Mouse (Mus musculus) cerebellum, adult 2 months (tissue): ENCODE measurements around the gene Pak4. TPM values are rescaled to one million over a fixed set of nuclear protein-coding genes. Genes with fewer than 3 reads are reported as not detected.

Source experiments
- DNase-seq, 2 experiments: peaks; one replicate each; pipeline ENCODE4 v3.0.0; 2021
- H3K27ac ChIP-seq: fragments of 200-500 bp; 2 replicates; pipeline ENCODE4 v1.5.1; 2012; ENCODE audit warnings: low read length, control low read depth, inconsistent platforms; ENCODE audit not compliant: insufficient read depth
- H3K27me3 ChIP-seq: fragments of 200-500 bp; 2 replicates; pipeline ENCODE4 v1.6.1; 2012; ENCODE audit warnings: inconsistent platforms, mild to moderate bottlenecking, low read length, moderate library complexity; ENCODE audit not compliant: control insufficient read depth, insufficient read depth
- H3K4me1 ChIP-seq: fragments of 200-500 bp; 2 replicates; pipeline ENCODE4 v1.6.1; 2011; ENCODE audit warnings: low read length; ENCODE audit not compliant: control insufficient read depth, insufficient read depth
- H3K4me3 ChIP-seq: fragments of 200-500 bp; replicated peaks from 2 replicates; pipeline ENCODE3; 2011; ENCODE audit warnings: mild to moderate bottlenecking, low read depth, low read length, control low read depth; ENCODE audit not compliant: insufficient read depth
- CTCF ChIP-seq: fragments of 200-500 bp; IDR thresholded peaks from 2 replicates; pipeline ENCODE4 v1.5.1; 2011; ENCODE audit warnings: low read depth, mild to moderate bottlenecking, control low read depth, low read length, moderate library complexity, borderline replicate concordance; ENCODE audit not compliant: insufficient read depth
- POLR2A ChIP-seq: fragments of 200-500 bp; IDR thresholded peaks from 2 replicates; pipeline ENCODE4 v1.6.1; 2011; ENCODE audit warnings: low read length, control low read depth, borderline replicate concordance; ENCODE audit not compliant: insufficient read depth
- WGBS: fragments of 180-500 bp; shearing (Covaris S2); methylation state at CpG from one replicate; pipeline ENCODE4 v1.1.7; 2018; 5-methylcytosine and 5-hydroxymethylcytosine counted together
- polyA plus RNA-seq: library from polyadenylated mRNA; depleted of rRNA; stranded (reverse); fragments of >200 nt; gene quantifications from 2 replicates; pipeline ENCODE4 v1.2.3, GENCODE M21; 2012

The Pak4 gene
- polyA plus RNA-seq, 1 experiment, result 8.5 TPM

DNA sequence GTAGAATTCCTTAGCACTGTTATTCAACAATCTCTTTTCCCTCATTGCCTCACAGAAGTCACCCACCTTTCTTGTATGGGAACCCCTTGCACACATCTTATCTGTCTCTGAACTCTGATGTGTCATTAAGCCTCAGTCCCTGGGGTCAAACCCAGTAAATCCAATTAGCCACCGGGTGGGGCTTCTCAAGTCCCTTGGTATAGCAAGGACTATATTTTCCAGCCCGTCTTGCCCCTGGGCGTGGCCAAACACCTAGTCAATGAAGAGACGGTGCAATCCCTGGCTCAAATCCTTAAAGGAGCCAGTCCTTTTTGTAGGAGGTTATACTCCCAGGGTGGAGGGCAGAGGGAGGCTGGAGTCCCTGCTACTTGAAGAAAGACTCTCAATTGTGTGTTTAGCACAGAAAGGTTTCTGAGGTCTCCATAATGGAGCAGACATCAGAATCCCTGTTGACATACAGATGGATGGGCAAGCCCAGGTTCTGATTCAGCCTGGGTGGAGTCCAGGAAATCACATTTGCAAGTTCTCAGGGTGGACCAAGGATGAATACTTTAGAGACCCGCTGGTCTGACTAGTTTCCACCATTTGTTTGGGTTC lies 41.9 kb downstream of the Pak4 start:
- H3K4me3 ChIP-seq, result no peak overlapping the region
- H3K27ac ChIP-seq, result no peak overlapping the region
- H3K4me1 ChIP-seq, result peaks cover 14% of the 10 kb centered on the region
- 40% methylated on average over 5 of the region's 5 CpGs for WGBS
- H3K27me3 ChIP-seq, result no peaks in the 10 kb centered on the region
- no peak for TF ChIP-seq CTCF
- no peak for TF ChIP-seq POLR2A
- no peak for DNase-seq

DNA sequence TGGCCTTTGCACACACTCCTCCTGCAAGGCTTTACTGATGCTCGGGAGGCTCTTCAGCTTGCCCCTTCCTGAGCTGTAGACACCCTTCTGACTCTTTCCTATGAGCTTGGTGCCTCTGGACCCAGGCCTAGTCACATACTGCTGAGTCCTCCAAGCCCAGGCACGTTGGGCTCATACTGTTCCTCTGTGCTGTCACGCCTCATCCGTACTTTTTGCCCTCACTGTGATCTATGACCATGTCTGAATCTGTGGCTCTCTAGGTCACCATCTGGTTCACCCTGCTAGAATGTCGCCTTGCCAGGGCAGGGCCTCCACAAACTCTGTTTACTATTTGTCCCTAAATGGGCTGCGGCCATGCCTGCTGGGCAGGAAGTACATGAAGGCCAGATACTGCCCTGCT lies 44.9 kb downstream of the Pak4 start:
- no peak for DNase-seq
- no peak for TF ChIP-seq CTCF
- no peak for TF ChIP-seq POLR2A
- no peak overlapping the region for H3K4me3 ChIP-seq
- 84% methylated on average over 6 of the region's 6 CpGs for WGBS
- no peaks in the 10 kb centered on the region for H3K27me3 ChIP-seq
- H3K4me1 ChIP-seq, result no peaks in the 10 kb centered on the region; the same call in 1 of the 2 replicates
- H3K27ac ChIP-seq, result no peak overlapping the region

DNA sequence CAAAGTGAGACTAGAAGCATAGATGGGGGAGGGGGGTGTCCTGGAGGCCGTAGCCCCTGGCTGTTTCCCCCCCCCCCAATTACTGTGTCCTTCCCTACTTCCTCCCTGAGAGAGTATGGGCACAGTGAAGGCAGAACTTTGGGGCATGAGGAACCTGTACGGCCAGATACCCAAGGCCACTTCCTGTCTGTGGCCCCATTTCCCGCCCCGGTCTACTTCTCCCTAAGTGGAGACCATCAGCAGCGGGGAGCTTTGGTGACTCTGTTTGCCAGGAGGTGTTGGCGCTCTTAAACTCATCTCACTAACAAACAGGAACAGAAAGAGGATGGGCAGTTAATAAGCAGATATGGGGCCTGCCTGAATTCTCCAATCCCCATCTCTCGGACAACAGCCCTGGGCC lies 50.4 kb downstream of the Pak4 start:
- H3K27me3 ChIP-seq, result peaks cover 9% of the 10 kb centered on the region; the same call in 1 of the 2 replicates
- TF ChIP-seq CTCF (no peak), POLR2A (no peak)
- H3K27ac ChIP-seq, result no peak overlapping the region
- 69% methylated on average over 7 of the region's 7 CpGs for WGBS
- no peak overlapping the region for H3K4me3 ChIP-seq
- no peak for DNase-seq
- H3K4me1 ChIP-seq, result peaks cover 3% of the 10 kb centered on the region; the same call in 1 of the 2 replicates

DNA sequence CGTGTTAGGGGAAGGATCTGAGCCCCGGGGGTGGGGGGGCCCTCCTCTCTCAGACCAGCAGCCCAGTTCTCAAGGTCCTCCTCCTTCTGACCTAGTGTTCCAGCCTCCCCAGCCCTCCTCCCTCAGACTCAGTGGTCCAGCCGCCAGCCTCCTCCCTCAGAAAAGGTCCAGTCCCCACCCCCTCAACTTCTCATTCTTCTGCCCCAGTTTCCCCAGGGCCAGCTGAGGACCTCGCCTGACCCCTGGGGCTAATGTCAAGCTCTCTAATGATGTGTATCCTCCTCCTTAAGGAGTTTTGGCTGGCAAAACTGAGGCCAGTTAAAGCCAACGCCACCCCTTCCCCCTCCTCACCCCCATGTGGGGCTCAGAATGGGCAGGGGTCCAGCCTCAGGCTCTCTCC lies 50.8 kb downstream of the Pak4 start, which contains the start of gene Nccrp1:
Gene Nccrp1 (minus strand): TSS at position 101 of the 400 bp plus-strand sequence.
- peaks cover 3% of the 10 kb centered on the region; the same call in 1 of the 2 replicates for H3K4me1 ChIP-seq
- 6% methylated on average over 5 of the region's 5 CpGs for WGBS
- TF ChIP-seq POLR2A, result no peak
- TF ChIP-seq CTCF, result no peak
- no peak for DNase-seq
- peaks cover 9% of the 10 kb centered on the region; the same call in 1 of the 2 replicates for H3K27me3 ChIP-seq
- H3K4me3 ChIP-seq, result peak within 1 kb of the TSS; percentile 13
- no peak within 1 kb of the TSS for H3K27ac ChIP-seq

DNA sequence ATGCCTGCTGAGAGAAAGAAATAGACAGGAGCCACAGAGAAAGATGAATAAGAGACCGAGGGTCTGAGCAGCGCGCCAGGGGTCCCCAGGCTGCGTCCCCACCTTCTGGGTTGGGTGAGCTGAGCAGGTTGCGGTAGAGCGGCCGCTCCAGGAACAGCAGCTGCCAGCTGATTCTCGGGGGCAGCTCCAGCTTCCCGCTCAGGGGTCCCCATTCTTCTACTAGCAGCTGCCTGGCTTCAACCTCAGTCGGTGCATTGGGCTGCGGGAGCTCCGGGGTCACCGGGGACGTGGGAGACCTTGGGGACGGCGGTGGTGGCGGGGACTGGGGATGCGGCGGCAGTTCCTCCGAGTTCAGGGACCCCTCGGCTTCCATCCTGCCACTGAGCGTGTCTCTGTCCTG lies 51.3 kb downstream of the Pak4 start:
- Histone ChIP-seq H3K4me1 (peaks cover 3% of the 10 kb centered on the region; the same call in 1 of the 2 replicates), H3K27me3 (peaks cover 9% of the 10 kb centered on the region; the same call in 1 of the 2 replicates), H3K27ac (no peak overlapping the region), H3K4me3 (peak overlapping the region; percentile 13)
- 3% methylated on average over 22 of the region's 22 CpGs for WGBS
- TF ChIP-seq CTCF (no peak), POLR2A (no peak)
- DNase-seq, result no peak

DNA sequence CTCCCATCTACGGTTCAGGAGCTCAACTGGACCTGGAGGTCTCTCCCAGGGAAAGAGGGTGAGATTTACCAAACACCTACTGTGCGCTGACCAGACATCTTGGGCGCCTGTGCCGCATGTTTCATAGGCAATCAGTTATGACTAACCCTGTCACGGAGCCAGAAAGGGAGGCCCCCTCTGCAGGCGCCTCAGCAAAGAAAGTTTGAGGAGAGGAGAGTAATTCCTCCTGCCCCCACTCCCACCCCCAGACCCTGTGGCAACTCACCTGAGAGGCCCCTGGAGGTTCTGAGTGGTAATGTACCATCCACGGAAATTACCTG lies 52.1 kb downstream of the Pak4 start:
- Histone ChIP-seq H3K4me3 (no peak overlapping the region), H3K4me1 (peaks cover 3% of the 10 kb centered on the region; the same call in 1 of the 2 replicates)
- 51% methylated on average over 7 of the region's 7 CpGs for WGBS

DNA sequence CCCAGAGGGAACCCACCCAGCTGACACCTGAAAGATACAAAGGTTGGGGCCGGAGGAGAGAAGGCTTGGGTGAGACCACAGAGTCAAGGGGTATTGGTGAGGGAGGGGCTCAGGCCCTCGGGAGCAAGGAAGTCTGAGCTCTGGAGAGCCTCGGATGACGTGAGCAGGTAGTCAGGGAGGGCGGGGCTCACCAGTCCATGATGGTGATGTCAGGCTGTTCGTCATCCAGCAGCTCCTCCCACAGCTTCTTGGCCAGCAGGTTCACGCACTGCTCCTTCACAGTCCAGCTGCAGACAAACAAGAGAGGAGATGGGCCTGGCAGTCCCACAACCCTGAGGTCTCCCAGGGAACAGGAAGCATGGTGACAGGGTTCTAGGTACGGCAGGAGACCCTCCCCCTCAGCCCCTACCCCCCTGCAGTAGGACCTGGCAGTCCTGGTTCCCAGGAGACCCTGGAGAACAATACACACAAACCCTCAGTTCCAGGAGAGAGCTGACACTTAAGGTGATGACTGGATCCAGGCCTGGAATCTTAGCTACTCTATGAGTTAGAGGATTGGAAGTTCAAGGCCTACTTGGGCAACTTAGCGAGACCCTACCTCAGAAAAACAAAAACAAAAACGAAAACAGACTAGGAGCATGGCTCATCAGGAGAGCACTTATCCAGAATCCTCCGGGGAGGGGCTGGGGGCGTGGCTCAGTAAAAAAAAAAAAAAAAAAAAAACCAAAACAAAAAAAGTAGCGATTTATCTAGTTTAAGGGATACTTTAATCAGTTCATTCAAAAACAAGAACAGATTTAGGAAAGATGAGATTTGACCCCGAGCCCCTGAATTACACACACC lies 52.7 kb downstream of the Pak4 start:
- Histone ChIP-seq H3K4me1 (peaks cover 3% of the 10 kb centered on the region; the same call in 1 of the 2 replicates), H3K4me3 (no peak overlapping the region), H3K27ac (no peak overlapping the region), H3K27me3 (peaks cover 9% of the 10 kb centered on the region; the same call in 1 of the 2 replicates)
- no peak for DNase-seq
- TF ChIP-seq POLR2A (no peak), CTCF (no peak)
- 44% methylated on average over 14 of the region's 14 CpGs for WGBS

More for the DNA sequence above, 52.1 kb downstream of the Pak4 start:
- H3K27me3 ChIP-seq, result peaks cover 9% of the 10 kb centered on the region; the same call in 1 of the 2 replicates
- no peak for TF ChIP-seq POLR2A
- no peak for TF ChIP-seq CTCF
- DNase-seq, result no peak
- H3K27ac ChIP-seq, result no peak overlapping the region

DNA sequence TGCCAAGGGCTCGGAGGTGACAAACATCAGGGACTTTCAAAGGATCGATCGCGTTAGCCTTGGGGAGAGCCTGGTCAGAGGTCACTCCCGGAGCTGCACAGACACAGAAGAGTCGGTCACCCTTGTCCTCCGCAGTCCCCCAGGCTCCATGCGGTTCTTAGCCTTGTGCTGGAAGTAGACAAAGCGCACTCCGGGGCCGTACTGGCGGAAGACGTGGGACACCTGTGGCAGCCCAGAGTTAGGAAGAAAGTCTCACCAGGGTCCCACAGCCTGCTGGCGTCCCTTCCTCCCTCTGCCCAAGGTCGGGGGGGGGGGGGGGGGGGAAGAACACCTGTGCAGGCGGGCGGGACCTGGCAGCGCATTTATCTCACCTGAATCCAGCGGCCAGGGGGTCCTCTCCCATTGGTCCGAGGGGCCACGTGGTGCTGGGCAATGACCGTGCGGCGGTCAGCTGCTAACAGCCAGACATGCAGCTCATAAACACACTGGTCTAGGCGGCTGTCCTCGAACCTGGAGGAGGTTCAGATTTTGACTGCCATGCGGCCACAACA lies 53.9 kb downstream of the Pak4 start:
- no peak for TF ChIP-seq POLR2A
- no peak for TF ChIP-seq CTCF
- 10% methylated on average over 27 of the region's 27 CpGs for WGBS
- Histone ChIP-seq H3K27me3 (peaks cover 9% of the 10 kb centered on the region; the same call in 1 of the 2 replicates), H3K27ac (no peak overlapping the region), H3K4me1 (peaks cover 3% of the 10 kb centered on the region; the same call in 1 of the 2 replicates), H3K4me3 (no peak overlapping the region)
- no peak for DNase-seq
